Mouse (Mus musculus): Measurements from ENCODE around the gene Pik3r2.

DNA sequence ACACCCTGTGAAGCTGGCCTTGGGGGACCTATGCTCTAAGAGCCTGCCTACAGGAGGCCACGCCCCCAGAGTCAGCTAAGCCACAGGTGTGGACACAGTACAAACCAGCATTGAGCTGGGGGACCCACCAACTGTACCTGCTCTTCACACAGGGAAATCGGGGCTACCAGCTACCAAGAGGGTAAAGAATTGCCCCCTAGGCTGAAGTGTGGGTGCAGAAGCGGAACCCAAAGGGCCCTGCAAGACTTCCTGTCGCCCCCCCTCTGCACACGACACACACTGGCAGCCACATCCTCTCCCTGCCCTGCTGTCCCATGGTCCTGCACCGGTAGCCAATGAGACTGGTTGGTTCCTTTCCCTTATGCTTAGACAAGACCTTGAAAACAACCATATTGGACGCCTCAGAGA is 14.8 kb upstream of the Pik3r2 start:
- TF ChIP-seq POLR2A (IDR thresholded peaks at IDR 0.05; ENCODE audit: insufficient read length, low read depth), result no peak
- no peak for TF ChIP-seq E2F4 (IDR thresholded peaks at IDR 0.05; ENCODE audit: insufficient read depth)
- no peak for TF ChIP-seq MYOG (IDR thresholded peaks at IDR 0.05; ENCODE audit: control insufficient read depth in 1 of 3, insufficient read depth in 1 of 3, insufficient read length in 2 of 3, low read depth in 2 of 3)
- no peak for TF ChIP-seq CEBPB (IDR thresholded peaks at IDR 0.05; ENCODE audit: insufficient read depth, poor library complexity, severe bottlenecking)
- no peak for TF ChIP-seq REST (IDR thresholded peaks at IDR 0.05; ENCODE audit: insufficient read depth, insufficient read length)
- no peak for TF ChIP-seq POLR2AphosphoS2 (IDR thresholded peaks at IDR 0.05; ENCODE audit: insufficient read length, low read depth)
- TF ChIP-seq USF1 (IDR thresholded peaks at IDR 0.05; ENCODE audit: low read depth), result no peak
- TF ChIP-seq TCF12 (IDR thresholded peaks at IDR 0.05; ENCODE audit: insufficient read depth, poor library complexity, severe bottlenecking), result no peak
- TF ChIP-seq MAX (IDR thresholded peaks at IDR 0.05; ENCODE audit: low read depth), result no peak
- no peak for TF ChIP-seq MYOD1 (IDR thresholded peaks at IDR 0.05; ENCODE audit: control insufficient read depth in 1 of 3, insufficient read length in 2 of 3, low read depth in 2 of 3)
- no peak for TF ChIP-seq SRF (IDR thresholded peaks at IDR 0.05; ENCODE audit: control insufficient read depth, insufficient read length, low read depth)
